Mouse (Mus musculus) urinary bladder, postnatal 10 days (tissue): ENCODE data around the gene Ckap5.

ENCODE experiments used
- DNase-seq: peaks from one replicate; pipeline ENCODE4 v3.0.0; 2022; ENCODE audit warnings: low spot score

Gene Ckap5

DNA sequence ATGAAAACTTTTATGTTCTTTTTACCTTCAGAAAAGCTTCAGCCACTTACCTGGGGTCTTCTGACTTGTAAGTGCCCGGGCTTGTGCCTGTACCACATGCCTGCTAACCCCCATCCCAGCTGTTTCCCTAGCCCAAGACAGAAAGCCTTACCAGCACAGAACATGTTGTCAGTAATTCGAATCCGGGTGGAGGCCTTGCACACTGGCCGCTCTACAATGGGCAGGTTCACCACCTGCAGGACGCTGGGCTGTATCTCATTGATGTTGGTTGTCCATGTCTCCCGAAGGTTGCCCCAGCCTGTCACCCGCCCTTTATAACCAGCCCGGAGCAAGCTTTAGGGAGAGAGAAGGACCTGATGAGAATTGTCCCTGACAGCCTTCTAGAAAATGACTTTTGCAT lies 101.6 kb downstream of the Ckap5 start:
- DNase-seq = no peak

DNA sequence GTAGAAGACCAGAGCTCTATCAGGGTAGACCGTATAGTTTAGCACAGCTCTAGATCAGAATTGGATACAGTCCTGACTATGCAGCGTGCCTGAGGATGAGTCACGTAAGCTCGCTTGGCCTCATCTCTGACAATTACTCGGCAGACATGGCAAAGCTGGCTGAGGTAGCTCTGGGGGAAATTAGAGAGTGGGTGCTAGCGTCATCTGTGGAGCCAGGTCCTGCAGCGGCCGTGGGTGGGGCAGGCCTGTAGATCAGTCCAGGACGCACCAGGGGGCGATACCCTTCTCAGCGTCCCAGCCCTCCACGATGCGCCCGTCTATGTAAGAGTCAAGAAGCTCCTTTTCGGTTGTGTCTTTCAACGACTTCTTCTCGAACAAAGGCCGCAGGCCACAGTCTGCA lies 103.1 kb downstream of the Ckap5 start:
- no peak for DNase-seq

DNA sequence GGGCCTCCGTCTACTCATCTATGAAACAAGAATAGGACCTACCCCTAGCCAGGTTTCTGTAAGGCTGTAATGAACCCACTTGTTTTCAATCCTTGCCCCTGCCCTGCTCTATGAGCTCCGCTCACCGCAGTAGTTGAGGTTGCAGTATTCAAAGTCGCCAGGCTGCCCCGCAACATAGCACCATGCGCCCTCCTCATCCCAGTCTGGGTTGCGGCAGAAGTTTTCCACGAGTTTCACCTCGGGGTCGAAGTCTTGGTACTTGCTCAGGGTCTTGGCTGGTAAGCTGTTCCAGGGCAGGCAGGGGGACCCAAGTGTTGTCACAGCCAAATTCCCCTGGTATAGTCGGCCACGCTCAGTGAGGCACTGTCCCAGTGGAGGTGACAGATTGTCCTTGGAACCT lies 103.8 kb downstream of the Ckap5 start:
- no peak for DNase-seq

DNA sequence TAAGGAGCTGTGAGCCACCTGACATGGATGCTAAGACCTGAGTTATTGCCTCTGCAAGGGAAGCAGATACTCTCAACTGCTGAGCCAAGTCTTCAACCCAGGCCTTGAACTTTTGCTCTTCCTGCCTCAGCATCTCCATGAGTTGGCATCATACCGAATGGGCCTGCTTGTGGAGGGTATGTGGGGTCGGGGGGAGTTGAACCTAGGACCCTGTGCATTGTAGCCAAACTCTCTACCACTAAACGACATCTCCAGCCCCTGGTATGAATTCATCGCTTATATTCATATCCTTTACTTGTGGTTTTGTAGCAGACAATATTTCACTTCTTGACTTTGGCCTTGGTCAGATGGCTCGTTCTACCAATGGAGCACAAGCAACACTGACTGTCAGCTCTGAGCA lies 105.3 kb downstream of the Ckap5 start:
- DNase-seq = no peak

DNA sequence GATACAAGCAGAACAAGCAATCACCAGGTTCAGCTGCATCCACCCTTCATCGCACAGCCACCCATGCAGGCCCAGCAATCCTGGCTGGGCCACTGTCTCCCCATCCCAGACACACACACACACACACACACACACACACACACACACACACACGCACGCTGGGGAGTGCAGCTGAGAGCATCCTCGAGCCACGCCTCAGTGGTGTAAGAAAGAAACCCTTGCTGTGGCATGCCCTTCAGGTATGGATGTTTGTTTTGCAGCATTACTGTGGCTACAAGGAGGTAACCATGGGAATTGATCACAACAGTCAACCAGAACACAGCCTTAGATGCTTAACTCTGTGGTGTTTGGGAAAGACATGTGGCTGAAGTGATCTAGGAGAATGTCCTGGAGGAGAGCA lies 105.8 kb downstream of the Ckap5 start:
- no peak for DNase-seq

GRCm38 (mm10) chr2:91633334-91633977 lies 106.9 kb downstream of the Ckap5 start:
- DNase-seq = no peak

DNA sequence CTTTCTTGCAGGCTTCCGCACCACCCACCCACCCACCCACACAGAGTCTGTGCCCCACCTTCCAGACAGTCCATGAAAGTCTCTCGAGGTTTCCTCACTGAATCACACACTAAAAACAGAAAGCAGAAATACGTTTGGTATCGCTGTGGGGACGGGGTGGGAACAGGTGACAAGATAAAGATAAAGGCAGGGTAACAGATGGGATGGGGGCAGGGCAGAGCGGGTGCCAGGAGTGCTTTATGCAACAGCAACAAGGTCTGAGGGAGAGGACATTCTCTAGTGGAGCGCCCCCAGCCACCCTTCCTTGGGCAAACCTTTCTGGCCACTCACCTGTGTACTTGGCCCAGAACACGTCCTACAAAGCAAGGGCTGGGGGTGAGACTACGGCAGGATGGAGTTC lies 108.3 kb downstream of the Ckap5 start:
- DNase-seq = no peak

DNA sequence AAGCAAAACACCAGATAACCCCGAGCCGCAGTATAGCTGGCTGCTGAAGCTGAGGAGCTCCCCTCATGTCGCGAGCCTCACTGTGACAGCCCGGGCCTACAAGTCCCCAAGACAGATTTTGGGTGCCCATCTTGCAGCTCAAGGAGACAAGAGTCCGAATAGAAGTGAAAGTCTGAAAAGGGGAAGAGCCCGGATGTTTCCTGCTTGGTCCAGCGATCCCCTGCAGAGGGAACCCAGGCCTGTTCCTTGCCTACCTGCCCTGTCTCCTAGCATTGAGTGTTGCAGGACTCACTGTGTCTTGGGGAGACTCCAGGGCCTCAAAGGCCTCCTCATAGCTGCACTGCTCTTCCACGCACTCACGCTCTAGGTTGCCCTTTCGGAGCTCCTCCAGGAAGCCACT lies 108.9 kb downstream of the Ckap5 start:
- DNase-seq = no peak

DNA sequence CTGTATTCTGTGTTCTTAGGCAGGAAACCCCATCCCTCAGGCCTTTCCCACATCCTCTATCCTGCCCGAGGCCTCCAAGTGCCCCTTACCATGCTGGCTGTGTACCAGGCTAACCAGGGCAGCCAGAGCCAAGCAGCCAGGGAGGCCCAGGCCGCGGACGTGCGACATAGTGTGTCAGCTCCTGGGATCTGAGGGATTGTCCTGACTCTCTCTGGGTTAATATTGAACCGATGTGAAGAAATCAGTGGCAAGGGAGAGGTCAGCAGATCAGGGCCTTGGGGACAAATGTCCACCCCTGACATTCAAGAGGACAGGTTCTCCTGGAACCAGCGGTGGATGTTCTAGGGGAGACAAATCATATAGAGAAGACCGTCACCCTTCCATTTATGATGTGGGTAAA lies 109.7 kb downstream of the Ckap5 start, which contains the start of gene F2:
Gene F2, minus strand, starts transcription at position 186 of the 400 bp plus-strand sequence.
- no peak for DNase-seq

GRCm38 (mm10) chr2:91636727-91637338 lies 110.3 kb downstream of the Ckap5 start:
- no peak for DNase-seq

DNA sequence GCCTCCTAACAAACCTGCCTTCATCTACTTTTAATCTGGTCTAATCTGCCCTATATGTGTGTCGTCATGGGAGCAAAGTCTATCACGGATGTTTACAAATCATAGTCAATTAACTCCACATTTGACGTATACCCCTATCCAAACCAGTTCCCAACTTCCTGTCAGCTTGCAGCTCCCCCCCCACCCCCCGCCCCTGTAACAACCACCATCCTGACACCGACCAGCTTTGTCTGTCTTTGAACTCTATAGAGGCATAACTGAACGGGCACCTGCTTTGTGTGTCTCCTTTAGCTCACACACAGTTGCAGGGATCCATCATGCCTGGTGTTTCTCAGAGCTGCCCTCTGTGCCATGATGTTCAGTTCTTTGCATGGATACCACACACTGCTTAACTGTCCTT lies 112.4 kb downstream of the Ckap5 start:
- no peak for DNase-seq

DNA sequence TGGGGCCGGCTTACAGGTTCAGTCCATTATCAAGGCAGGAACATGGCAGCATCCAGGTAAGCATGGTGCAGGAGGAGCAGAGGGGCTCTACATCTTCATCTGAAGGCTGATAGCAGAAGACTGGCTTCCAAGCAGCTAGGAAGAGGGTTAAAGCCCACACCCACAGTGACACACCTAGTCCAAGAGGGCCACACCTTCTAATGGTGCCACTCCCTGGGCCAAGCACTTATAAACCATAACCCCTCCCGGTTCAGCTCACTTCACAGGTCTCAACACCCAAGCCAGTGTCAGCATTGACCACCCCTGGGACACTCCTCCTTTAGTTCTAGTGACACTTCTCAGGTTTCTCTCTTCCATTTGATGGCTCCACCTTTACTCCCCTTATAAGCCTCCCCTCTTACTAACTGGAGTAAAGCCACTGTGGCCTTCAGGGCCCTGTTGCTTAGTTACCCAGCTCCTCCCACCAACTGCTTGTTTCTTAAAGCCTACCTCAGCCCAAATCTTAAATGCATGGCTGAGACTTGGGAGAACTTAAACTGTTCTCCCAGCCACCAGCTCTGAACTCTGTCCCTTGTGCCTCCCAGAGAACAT lies 116.4 kb downstream of the Ckap5 start:
- DNase-seq = no peak

DNA sequence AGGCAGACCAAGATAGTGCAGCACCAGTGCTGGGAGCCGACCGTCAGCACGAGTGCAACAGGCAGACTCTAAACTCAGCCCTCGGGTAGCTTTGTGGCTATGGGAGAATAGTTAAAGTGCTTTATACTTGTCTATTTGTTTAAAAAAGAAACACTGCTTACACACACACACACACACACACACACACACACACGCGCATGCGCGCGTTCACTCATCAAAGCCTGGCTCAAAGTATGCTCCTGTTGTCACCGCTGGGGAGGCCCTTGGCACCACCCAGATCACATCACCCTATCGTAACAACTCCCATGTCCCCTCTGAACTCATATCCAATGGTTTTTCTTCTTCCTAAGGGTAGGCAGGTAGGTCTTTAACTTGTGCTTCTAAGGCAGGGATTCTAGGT lies 117.5 kb downstream of the Ckap5 start:
- DNase-seq = no peak

- DNase-seq = no peak
Measured at GRCm38 (mm10) chr2:91645354-91645753, 118.8 kb downstream of the Ckap5 start.

- no peak for DNase-seq
Measured at GRCm38 (mm10) chr2:91645811-91646210, 119.2 kb downstream of the Ckap5 start.

DNA sequence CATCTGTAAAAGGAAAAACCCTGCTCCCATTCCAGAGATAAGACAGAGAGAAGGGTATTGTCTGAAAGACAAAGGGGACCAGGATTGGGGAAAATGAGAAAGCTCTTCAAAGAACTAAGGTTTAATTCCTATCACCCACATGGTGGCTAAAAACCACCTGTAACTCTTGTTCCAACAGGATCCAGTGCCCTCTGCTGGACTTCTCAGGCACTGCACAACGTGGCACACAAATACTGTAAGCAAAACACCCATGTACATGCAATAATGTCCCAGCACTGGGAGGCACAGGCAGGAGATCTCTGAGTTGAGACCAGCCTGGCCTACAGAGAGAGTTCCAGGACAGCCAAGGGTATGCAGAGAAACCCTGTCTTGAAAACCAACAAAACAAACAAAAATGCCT lies 120.2 kb downstream of the Ckap5 start:
- DNase-seq = no peak

- no peak for DNase-seq
Measured at GRCm38 (mm10) chr2:91649152-91649551, 122.6 kb downstream of the Ckap5 start.

GRCm38 (mm10) chr2:91649553-91650359 lies 123.2 kb downstream of the Ckap5 start, which contains the start of the genes Zfp408 and Arhgap1:
Zfp408 (minus strand) TSS chr2:91649791.
Arhgap1 (plus strand) TSS chr2:91649860.
- DNase-seq = peak; percentile 87

DNA sequence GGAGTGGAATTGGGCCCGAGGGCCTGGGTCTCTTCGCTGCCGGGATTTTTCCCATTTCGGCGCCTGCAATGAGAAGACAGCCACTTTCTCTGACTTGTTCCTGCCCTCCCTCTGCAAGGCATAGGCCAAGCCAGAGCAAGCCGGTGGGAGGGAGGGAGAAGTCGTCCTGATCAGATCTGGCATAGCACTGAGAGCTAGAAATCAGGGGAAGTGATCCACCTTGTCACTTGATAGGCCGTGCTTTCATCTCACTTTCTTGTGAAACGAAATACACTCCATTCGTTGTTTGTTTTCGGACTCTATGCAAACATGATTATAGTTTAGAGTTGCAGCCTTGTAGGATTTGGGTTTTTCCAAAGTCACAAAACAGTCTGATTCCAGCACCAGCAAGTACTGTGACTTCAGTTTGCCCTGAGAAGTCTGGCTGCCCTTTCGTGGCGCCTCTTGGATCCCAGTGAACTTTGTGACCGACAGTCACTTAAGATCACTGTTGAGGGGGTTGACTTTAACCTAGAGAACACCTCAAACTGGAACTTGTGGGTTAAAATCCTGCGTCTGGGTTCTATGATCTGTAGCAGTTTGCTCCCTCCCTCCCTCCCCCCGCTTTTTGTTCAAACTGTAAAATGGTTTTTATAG lies 123.9 kb downstream of the Ckap5 start:
- DNase-seq = no peak

DNA sequence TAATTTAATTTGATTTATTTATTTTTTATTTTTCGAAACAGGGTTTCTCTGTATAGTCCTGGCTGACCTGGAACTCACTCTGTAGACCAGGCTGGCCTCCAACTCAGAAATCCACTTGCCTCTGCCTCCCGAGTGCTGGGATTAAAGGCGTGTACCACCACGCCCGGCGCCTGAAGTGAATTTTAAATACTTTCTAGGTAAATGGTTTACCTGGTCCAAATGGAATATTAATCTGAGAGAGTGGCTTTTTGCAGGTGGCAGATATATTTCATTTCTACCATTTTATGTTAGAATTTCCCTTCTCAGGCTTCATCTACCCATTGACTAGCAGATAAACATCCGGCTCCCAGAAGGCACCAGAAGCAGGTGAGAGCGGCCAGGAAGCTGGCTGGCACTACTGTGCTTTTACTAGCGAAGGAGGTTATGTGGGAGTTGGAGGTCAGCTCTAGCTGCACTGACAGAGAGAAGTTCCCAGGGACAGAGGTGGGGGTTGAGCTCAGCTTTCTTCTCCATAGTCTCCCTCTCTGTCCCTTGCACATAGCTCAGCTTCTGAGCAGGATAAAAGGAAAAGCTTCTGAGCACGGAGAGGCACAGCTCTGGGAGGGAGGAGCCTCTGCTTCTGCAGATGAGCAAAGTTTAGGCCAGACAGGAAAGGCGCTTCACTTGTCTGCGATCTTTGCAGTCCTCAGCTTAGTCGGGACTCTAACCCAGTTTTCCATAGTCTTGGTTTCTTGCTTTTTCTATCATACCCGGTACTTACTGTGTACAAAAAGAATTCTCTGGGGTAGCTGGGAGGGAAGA lies 125.1 kb downstream of the Ckap5 start:
- no peak for DNase-seq

DNA sequence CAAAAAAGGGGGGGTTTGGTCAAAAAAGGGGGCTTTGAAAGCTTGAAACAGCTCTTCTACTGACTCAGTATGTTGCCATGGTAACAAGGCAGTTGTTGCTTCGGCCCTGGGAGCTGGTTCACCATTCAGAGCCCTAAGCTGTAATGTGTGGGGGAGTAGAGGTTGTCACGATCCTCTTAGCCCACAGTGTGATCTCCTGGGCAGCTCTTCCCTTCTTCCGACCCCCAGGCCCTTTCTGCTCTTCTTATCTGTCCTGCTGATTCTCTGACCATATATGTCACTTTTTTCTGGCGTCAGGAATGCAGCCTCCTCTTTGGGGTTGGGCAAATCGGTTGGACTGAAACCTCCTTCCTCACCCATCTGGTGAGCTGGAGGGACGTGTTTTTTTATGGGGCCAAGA lies 126.3 kb downstream of the Ckap5 start:
- no peak for DNase-seq
